Mouse (Mus musculus): Measurements from ENCODE around the gene Phykpl. TPM values are rescaled to one million over a fixed set of nuclear protein-coding genes. Genes with fewer than 3 reads are reported as not detected.

Gene Phykpl
- polyA plus RNA-seq, 2 experiments: 10.1 to 10.7 TPM

GRCm38 (mm10) chr11:51652889-51653418, 68.4 kb downstream of the Phykpl start:
- WGBS (ENCODE audit: insufficient replicate concordance): 66% methylated on average over 4 of the region's 4 CpGs
- peaks cover 26% of the 10 kb centered on the region for H3K27me3 ChIP-seq (ENCODE audit: control insufficient read depth, insufficient read depth, low read length)
- ATAC-seq (ENCODE audit: insufficient read depth) (no peak), DNase-seq (ENCODE audit: low read depth in 3 of 3, low spot score in 3 of 3) (no peak)
- no peaks in the 10 kb centered on the region for H3K36me3 ChIP-seq (replicated peaks; ENCODE audit: control insufficient read depth, insufficient read depth, low read depth)
- H3K4me2 ChIP-seq (ENCODE audit: low read depth): no peak overlapping the region
- 0 out of 4 replicates have a peak, but pooled peaks cover 0 to 2% of the 10 kb centered on the region in 2 experiments for H3K4me1 ChIP-seq (replicated peaks; ENCODE audit: control insufficient read depth in 2 of 2, insufficient read depth in 2 of 2, low read length in 1 of 2)
- no peak overlapping the region for H3K27ac ChIP-seq
- no peak overlapping the region for H3K4me3 ChIP-seq (ENCODE audit: insufficient read depth in 1 of 2, low read depth in 2 of 2, low read length in 2 of 2)
- H3K9me3 ChIP-seq (ENCODE audit: control insufficient read depth, low read length): no peaks in the 10 kb centered on the region
- no peak for TF ChIP-seq EP300 (IDR thresholded peaks at IDR 0.05; ENCODE audit: low read depth)
- TF ChIP-seq CTCF (IDR thresholded peaks at IDR 0.05; ENCODE audit: low read depth): peak; percentile 11; the same call in 1 of the 2 replicates
- H3K9ac ChIP-seq (replicated peaks): no peak overlapping the region

- no peak overlapping the region for H3K4me2 ChIP-seq (ENCODE audit: low read depth)
- no peaks in the 10 kb centered on the region for H3K36me3 ChIP-seq (replicated peaks; ENCODE audit: control insufficient read depth, insufficient read depth, low read depth)
- TF ChIP-seq EP300 (IDR thresholded peaks at IDR 0.05; ENCODE audit: low read depth) (no peak), CTCF (IDR thresholded peaks at IDR 0.05; ENCODE audit: low read depth) (no peak)
- no peak overlapping the region for H3K27ac ChIP-seq
- H3K4me3 ChIP-seq (ENCODE audit: insufficient read depth in 1 of 2, low read depth in 2 of 2, low read length in 2 of 2): no peak overlapping the region
- no peak overlapping the region for H3K9ac ChIP-seq (replicated peaks)
- DNase-seq (ENCODE audit: low read depth in 3 of 3, low spot score in 3 of 3): no peak
- ATAC-seq (ENCODE audit: insufficient read depth): no peak
- WGBS (ENCODE audit: insufficient replicate concordance): 55% methylated on average over 6 of the region's 6 CpGs
- no peaks in the 10 kb centered on the region for H3K9me3 ChIP-seq (ENCODE audit: control insufficient read depth, low read length)
- peaks cover 26% of the 10 kb centered on the region for H3K27me3 ChIP-seq (ENCODE audit: control insufficient read depth, insufficient read depth, low read length)
- H3K4me1 ChIP-seq (replicated peaks; ENCODE audit: control insufficient read depth in 2 of 2, insufficient read depth in 2 of 2, low read length in 1 of 2): peaks cover 0 to 7% of the 10 kb centered on the region in 2 experiments; a peak in 1 of 4 replicates
Measured at GRCm38 (mm10) chr11:51653736-51654135, 69.2 kb downstream of the Phykpl start.

Other genes starting within 250 kb of the Phykpl start
- gene Hnrnpab, start 22.1 kb downstream of the Phykpl start, polyA plus RNA-seq (2012; rRNA removed): 215 and 260 TPM in 2 replicates
- 220 and 252 TPM in 2 replicates for gene Hnrnpab, start 22.1 kb downstream of the Phykpl start, polyA plus RNA-seq (2014; fragmentation: Nextera tagmentation; extraction: Ambion mirVana)
- gene Nhp2, start 35.0 kb downstream of the Phykpl start, polyA plus RNA-seq (2012; rRNA removed): 64.1 and 78.3 TPM in 2 replicates
- 136 and 144 TPM in 2 replicates for gene Nhp2, start 35.0 kb downstream of the Phykpl start, polyA plus RNA-seq (2014; fragmentation: Nextera tagmentation; extraction: Ambion mirVana)
- gene Rmnd5b, start 51.1 kb downstream of the Phykpl start, polyA plus RNA-seq (2012; rRNA removed): 15.2 and 15.6 TPM in 2 replicates
- gene Rmnd5b, start 51.1 kb downstream of the Phykpl start, polyA plus RNA-seq (2014; fragmentation: Nextera tagmentation; extraction: Ambion mirVana): 19.0 and 20.5 TPM in 2 replicates
- gene N4bp3, start 66.1 kb downstream of the Phykpl start, polyA plus RNA-seq (2012; rRNA removed): 1.2 TPM in 2 replicates
- gene N4bp3, start 66.1 kb downstream of the Phykpl start, polyA plus RNA-seq (2014; fragmentation: Nextera tagmentation; extraction: Ambion mirVana): 1.7 and 1.8 TPM in 2 replicates
- 1.0 TPM in 2 replicates for gene D930048N14Rik, start 66.2 kb downstream of the Phykpl start, polyA plus RNA-seq (2012; rRNA removed)
- gene D930048N14Rik, start 66.2 kb downstream of the Phykpl start, polyA plus RNA-seq (2014; fragmentation: Nextera tagmentation; extraction: Ambion mirVana): 0.28 TPM in 2 replicates
- gene 0610009B22Rik, start 104.1 kb downstream of the Phykpl start, polyA plus RNA-seq (2012; rRNA removed): 10.9 and 15.6 TPM in 2 replicates
- gene 0610009B22Rik, start 104.1 kb downstream of the Phykpl start, polyA plus RNA-seq (2014; fragmentation: Nextera tagmentation; extraction: Ambion mirVana): 36.5 and 41.6 TPM in 2 replicates
- gene Sec24a, start 178.9 kb downstream of the Phykpl start, polyA plus RNA-seq (2012; rRNA removed): 3.7 TPM in 2 replicates
- gene Sec24a, start 178.9 kb downstream of the Phykpl start, polyA plus RNA-seq (2014; fragmentation: Nextera tagmentation; extraction: Ambion mirVana): 6.2 and 6.6 TPM in 2 replicates
- 26.3 and 35.2 TPM in 2 replicates for gene Sar1b, start 178.9 kb downstream of the Phykpl start, polyA plus RNA-seq (2012; rRNA removed)
- gene Sar1b, start 178.9 kb downstream of the Phykpl start, polyA plus RNA-seq (2014; fragmentation: Nextera tagmentation; extraction: Ambion mirVana): 80.4 and 80.7 TPM in 2 replicates